Mouse (Mus musculus) small intestine, adult 2 months (tissue): Measurements from ENCODE around the gene Dbx2.

Source experiments
- CTCF ChIP-seq: fragments of 200-500 bp; IDR thresholded peaks from 2 replicates; pipeline ENCODE4 v1.5.1; 2012; ENCODE audit warnings: low read depth, mild to moderate bottlenecking, control low read depth, inconsistent platforms, low read length, moderate library complexity, mixed read lengths; ENCODE audit not compliant: insufficient replicate concordance, insufficient read length; ENCODE audit errors: extremely low read depth
- POLR2A ChIP-seq: fragments of 200-500 bp; IDR thresholded peaks from 2 replicates; pipeline ENCODE4 v1.6.1; 2012; ENCODE audit warnings: low read depth, mild to moderate bottlenecking, control low read depth, inconsistent platforms, low read length, moderate library complexity

DNA sequence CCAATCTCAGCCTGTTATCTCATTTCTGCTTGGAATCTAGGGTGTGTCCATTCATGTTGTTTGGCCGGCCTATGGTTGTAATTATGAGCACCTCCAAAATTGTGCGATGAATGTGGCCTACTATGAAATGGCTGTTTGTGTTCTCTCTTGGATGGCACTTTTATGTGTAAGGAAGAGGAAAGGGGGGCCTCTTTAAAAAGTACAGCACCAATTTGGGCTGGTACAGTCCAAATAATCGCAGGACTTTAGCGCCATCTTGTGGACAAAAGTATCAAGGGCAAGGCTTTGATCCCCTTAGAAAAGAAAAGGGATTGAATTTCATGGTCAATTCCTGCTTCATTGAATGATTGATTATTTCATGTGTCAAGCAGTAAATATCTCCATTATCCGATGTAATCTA, 81.1 kb downstream of the Dbx2 start:
- TF ChIP-seq CTCF (no peak), POLR2A (no peak)
